Mouse (Mus musculus) layer of hippocampus, postnatal 10 days (tissue): Measurements from ENCODE around the gene Gatd1. TPM values are rescaled to one million over a fixed set of nuclear protein-coding genes. Genes with fewer than 3 reads are reported as not detected.

Experiments
- total RNA-seq, 2 experiments: library from RNA; stranded (reverse); gene quantifications; 2 replicates each; pipeline ENCODE4 v1.2.3; 2021

Gatd1 gene
- total RNA-seq, 2 experiments from 2014 or later = 34.4 to 39.3 TPM

Other genes starting within 250 kb of the Gatd1 start
- gene Rnh1, start 241.3 kb downstream of the Gatd1 start, total RNA-seq = 10 to 100 TPM; 29.7 to 32.4 TPM
- 100 to 1,000 TPM; 210 to 243 TPM for gene Hras, start 220.1 kb downstream of the Gatd1 start, total RNA-seq
- gene Lrrc56, start 220.0 kb downstream of the Gatd1 start, total RNA-seq = 1 to 10 TPM; 5.0 to 5.8 TPM
- not detected for gene Lmntd2, start 200.1 kb downstream of the Gatd1 start, total RNA-seq
- 1 to 10 TPM; 1.6 to 1.7 TPM for gene Rassf7, start 198.3 kb downstream of the Gatd1 start, total RNA-seq
- 10 to 100 TPM; 71.6 to 72.7 TPM for gene Phrf1, start 185.4 kb downstream of the Gatd1 start, total RNA-seq
- under 1 TPM; 0.29 to 0.64 TPM for gene Irf7, start 147.7 kb downstream of the Gatd1 start, total RNA-seq
- gene Cdhr5, start 137.3 kb downstream of the Gatd1 start, total RNA-seq = not detected
- gene Sct, start 135.0 kb downstream of the Gatd1 start, total RNA-seq = under 1 TPM in 1 of 2 experiments, not detected in 1; 0.76 TPM
- under 1 TPM; 0.45 to 0.55 TPM for gene Drd4, start 122.1 kb downstream of the Gatd1 start, total RNA-seq
- gene Deaf1, start 86.4 kb downstream of the Gatd1 start, total RNA-seq = 100 to 1,000 TPM; 220 to 227 TPM
- 10 to 100 TPM; 25.7 to 29.8 TPM for gene Tmem80, start 86.4 kb downstream of the Gatd1 start, total RNA-seq
- gene Eps8l2, start 75.3 kb downstream of the Gatd1 start, total RNA-seq = 1 to 10 TPM; 2.3 to 2.4 TPM
- gene Taldo1, start 21.9 kb downstream of the Gatd1 start, total RNA-seq = 100 to 1,000 TPM; 115 to 126 TPM
- gene Cend1, start 15.4 kb upstream of the Gatd1 start, total RNA-seq = 100 to 1,000 TPM; 259 to 281 TPM
- 100 to 1,000 TPM; 281 to 341 TPM for gene Slc25a22, start 23.8 kb upstream of the Gatd1 start, total RNA-seq
- 1 to 10 TPM; 2.1 to 3.8 TPM for gene Pidd1, start 29.9 kb upstream of the Gatd1 start, total RNA-seq
- gene Rplp2, start 33.2 kb upstream of the Gatd1 start, total RNA-seq = 100 to 1,000 TPM; 648 to 721 TPM
- 10 to 100 TPM; 18.7 to 23.4 TPM for gene Pnpla2, start 41.1 kb upstream of the Gatd1 start, total RNA-seq
- 1 to 10 TPM; 4.6 to 7.2 TPM for gene Cracr2b, start 47.0 kb upstream of the Gatd1 start, total RNA-seq
- 10 to 100 TPM; 38.7 to 39.9 TPM for gene Cd151, start 53.3 kb upstream of the Gatd1 start, total RNA-seq
- gene Polr2l, start 61.0 kb upstream of the Gatd1 start, total RNA-seq = 10 to 100 TPM; 43.0 to 50.5 TPM
- 10 to 100 TPM; 32.9 to 34.1 TPM for gene Tspan4, start 61.1 kb upstream of the Gatd1 start, total RNA-seq
- 10 to 100 TPM; 68.7 to 69.8 TPM for gene Chid1, start 125.7 kb upstream of the Gatd1 start, total RNA-seq
- 100 to 1,000 TPM; 271 to 272 TPM for gene Ap2a2, start 148.0 kb upstream of the Gatd1 start, total RNA-seq
- gene Muc6, start 241.2 kb upstream of the Gatd1 start, total RNA-seq = not detected